Mouse (Mus musculus) liver, adult 2 months (tissue): ENCODE results near the gene Cldn7.

Experiments
- CTCF ChIP-seq: fragments of 200-500 bp; IDR thresholded peaks from 2 replicates; pipeline ENCODE4 v1.5.1; 2011; ENCODE audit warnings: low read depth, low read length, control low read depth
- POLR2A ChIP-seq: fragments of 200-500 bp; IDR thresholded peaks from 2 replicates; pipeline ENCODE4 v1.6.1; 2011; ENCODE audit warnings: low read length, control low read depth; ENCODE audit not compliant: insufficient read depth; ENCODE audit errors: extremely low read depth

- TF ChIP-seq CTCF, result no peak
- no peak for TF ChIP-seq POLR2A
These were observed 4.2 kb downstream of the Cldn7 start for GRCm38 (mm10) chr11:69968793-69969192.
